Mouse (Mus musculus): ENCODE data around the gene Rragb. TPM values are rescaled to one million over a fixed set of nuclear protein-coding genes. Genes with fewer than 3 reads are reported as not detected.

Rragb gene
- polyA plus RNA-seq (2012; ENCODE audit: low replicate concordance), result 4.1 and 6.2 TPM in 2 replicates

GRCm38 (mm10) chrX:153139734-153140515 lies at the start of gene Rragb:
Rragb (plus strand) TSS chrX:153139981.

GRCm38 (mm10) chrX:153118486-153118885 lies 21.3 kb upstream of the Rragb start, which contains the start of gene Foxr2:
Foxr2 (plus strand) TSS chrX:153118786.

Other genes starting within 250 kb of the Rragb start
- gene Usp51, start 133.5 kb upstream of the Rragb start, polyA plus RNA-seq (2012; ENCODE audit: low replicate concordance), result 0.04 and 0.05 TPM in 2 replicates
- gene Mageh1, start 102.4 kb upstream of the Rragb start, polyA plus RNA-seq (2012; ENCODE audit: low replicate concordance), result 2.2 and 2.9 TPM in 2 replicates
- gene Foxr2, start 21.2 kb upstream of the Rragb start, polyA plus RNA-seq (2012; ENCODE audit: low replicate concordance), result not detected in 2 replicates
- gene Klf8, start 97.5 kb downstream of the Rragb start, polyA plus RNA-seq (2012; ENCODE audit: low replicate concordance), result 0.68 and 3.7 TPM in 2 replicates